Mouse (Mus musculus) cortical plate, adult 2 months (tissue): ENCODE results near the gene Clec2g.

Experiments
- CTCF ChIP-seq: fragments of 200-500 bp; IDR thresholded peaks from 2 replicates; pipeline ENCODE4 v1.5.1; 2011; ENCODE audit warnings: mild to moderate bottlenecking, control low read depth, low read length; ENCODE audit not compliant: insufficient read depth; ENCODE audit errors: extremely low read depth
- POLR2A ChIP-seq: fragments of 200-500 bp; IDR thresholded peaks from 2 replicates; pipeline ENCODE4 v1.6.1; 2011; ENCODE audit warnings: mild to moderate bottlenecking, low read length, control low read depth; ENCODE audit not compliant: insufficient read depth; ENCODE audit errors: extremely low read depth

DNA sequence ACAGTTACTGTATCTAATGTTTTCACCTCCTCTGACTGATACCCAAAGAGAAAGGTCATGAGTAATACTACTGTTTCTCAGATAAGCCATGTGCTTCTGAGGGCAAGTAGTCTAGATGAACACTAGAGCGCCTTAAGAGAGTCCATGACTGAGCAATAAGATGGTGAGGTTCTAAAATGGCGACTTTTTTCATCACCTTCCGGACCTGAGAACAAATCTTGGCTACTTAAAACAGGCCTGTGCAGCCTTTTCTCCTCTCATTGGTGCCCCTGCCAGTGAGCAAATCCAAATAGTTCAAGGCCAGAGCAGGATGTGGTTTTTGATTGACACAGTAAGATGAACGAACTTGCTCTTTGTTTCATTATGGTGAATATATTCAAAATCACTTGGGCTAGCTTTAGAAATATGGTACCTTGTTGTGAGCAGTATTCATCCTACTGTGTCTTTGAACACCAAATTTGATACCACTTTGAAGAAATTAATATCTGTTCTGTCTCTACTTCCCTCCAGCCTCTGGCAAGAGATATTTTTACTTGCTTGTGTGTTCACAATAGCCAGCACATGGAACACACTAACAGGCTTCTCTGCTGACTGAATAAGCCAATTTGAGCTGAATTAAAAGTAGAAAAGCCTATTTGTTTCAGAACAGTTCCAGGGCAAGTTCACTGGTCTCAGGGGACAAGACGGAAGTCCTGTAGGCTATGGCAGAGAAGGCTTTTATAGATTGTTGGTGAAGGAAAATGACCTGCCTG is 38.7 kb downstream of the Clec2g start:
- TF ChIP-seq POLR2A (no peak), CTCF (no peak)
